Mouse (Mus musculus) CD4-positive, CD25-positive, alpha-beta regulatory T cell, adult 4 months (primary cell): ENCODE results near the gene Tmem150c. TPM values are rescaled to one million over a fixed set of nuclear protein-coding genes. Genes with fewer than 3 reads are reported as not detected.

Experiments used
- ATAC-seq: one replicate; pipeline ENCODE4 v1.8.0; 2017
- polyA plus RNA-seq, 2 experiments: library from polyadenylated mRNA; unstranded; fragments of 100-300 nt; shearing (Covaris generic); gene quantifications; one replicate each; pipeline ENCODE4 v1.2.1; 2017

The Tmem150c gene
- polyA plus RNA-seq, 2 experiments from 2014 or later = not detected

GRCm38 (mm10) chr5:100049904-100050303, 109.7 kb downstream of the Tmem150c start:
- ATAC-seq = no peak

- no peak for ATAC-seq
Measured at GRCm38 (mm10) chr5:100047871-100048270, 111.7 kb downstream of the Tmem150c start.

GRCm38 (mm10) chr5:100047143-100047640, 112.4 kb downstream of the Tmem150c start:
- ATAC-seq = no peak

GRCm38 (mm10) chr5:100046096-100046495, 113.5 kb downstream of the Tmem150c start:
- ATAC-seq = no peak

- no peak for ATAC-seq
Measured at GRCm38 (mm10) chr5:100044621-100045020, 115.0 kb downstream of the Tmem150c start.

GRCm38 (mm10) chr5:100044030-100044429, 115.6 kb downstream of the Tmem150c start:
- no peak for ATAC-seq

- ATAC-seq = no peak
Measured at GRCm38 (mm10) chr5:100043361-100043760, 116.2 kb downstream of the Tmem150c start.

- ATAC-seq = no peak
Measured at GRCm38 (mm10) chr5:100042467-100042866, 117.1 kb downstream of the Tmem150c start.

GRCm38 (mm10) chr5:100041272-100041671, 118.3 kb downstream of the Tmem150c start:
- ATAC-seq = no peak

- peak; percentile 4 for ATAC-seq
Measured at GRCm38 (mm10) chr5:100040281-100040784, 119.3 kb downstream of the Tmem150c start.

GRCm38 (mm10) chr5:100039602-100040142, 119.9 kb downstream of the Tmem150c start, which contains the start of the genes Hnrnpdl and Enoph1:
TSS of gene Hnrnpdl (minus strand) at chr5:100039664.
TSS of gene Enoph1 (plus strand) at chr5:100039985.
- ATAC-seq = peak; percentile 66

GRCm38 (mm10) chr5:100038714-100039601, 120.7 kb downstream of the Tmem150c start:
- peak; percentile 63 for ATAC-seq

GRCm38 (mm10) chr5:100037965-100038713, 121.5 kb downstream of the Tmem150c start:
- peak; percentile 18 for ATAC-seq

GRCm38 (mm10) chr5:100036681-100037080, 122.9 kb downstream of the Tmem150c start:
- no peak for ATAC-seq

- ATAC-seq = no peak
Measured at GRCm38 (mm10) chr5:100035950-100036349, 123.7 kb downstream of the Tmem150c start.

- no peak for ATAC-seq
Measured at GRCm38 (mm10) chr5:100032646-100033045, 127.0 kb downstream of the Tmem150c start.

GRCm38 (mm10) chr5:100032107-100032506, 127.5 kb downstream of the Tmem150c start:
- ATAC-seq = peak; percentile 32

- no peak for ATAC-seq
Measured at GRCm38 (mm10) chr5:100030069-100030468, 129.5 kb downstream of the Tmem150c start.
